Mouse (Mus musculus): ENCODE measurements around the gene Afmid.

- no peak for TF ChIP-seq CTCF (IDR thresholded peaks at IDR 0.05; ENCODE audit: borderline replicate concordance, control insufficient read depth, extremely low read depth, insufficient read depth, low read length, poor library complexity)
- TF ChIP-seq POLR2A (IDR thresholded peaks at IDR 0.05; ENCODE audit: control insufficient read depth, extremely low read depth, insufficient read depth, low read length, poor library complexity) = no peak
Observed at GRCm38 (mm10) chr11:117845651-117846050, 19.9 kb downstream of the Afmid start.
